Mouse (Mus musculus) neural tube, embryonic 11.5 days (tissue): ENCODE data around the gene Rock2. TPM values are rescaled to one million over a fixed set of nuclear protein-coding genes. Genes with fewer than 3 reads are reported as not detected.
A peak's percentile ranks its signal among the peaks of the same experiment; 100 is the strongest.

ENCODE experiments used
- ATAC-seq: fragments of 200-750 bp; cut with Nextera tagmentation; 2 replicates; pipeline ENCODE4 v1.8.0; 2017; ENCODE audit warnings: moderate number of reproducible peaks, mild to moderate bottlenecking, moderate TSS enrichment, moderate library complexity; ENCODE audit not compliant: insufficient read depth, low FRiP score, low TSS enrichment
- DNase-seq: peaks from one replicate; pipeline ENCODE4 v3.0.0-alpha.2; 2015; ENCODE audit warnings: low spot score
- H3K27ac ChIP-seq: fragments of 300-500 bp; sonication (generic); 2 replicates; pipeline ENCODE4 v1.5.1; 2014; ENCODE audit warnings: low read depth, mild to moderate bottlenecking, low read length
- H3K27me3 ChIP-seq: fragments of 300-500 bp; sonication (generic); 2 replicates; pipeline ENCODE4 v1.6.1; 2014; ENCODE audit warnings: mild to moderate bottlenecking, low read length, mixed read lengths; ENCODE audit not compliant: control insufficient read depth, insufficient read depth
- H3K36me3 ChIP-seq: fragments of 300-500 bp; sonication (generic); 2 replicates; pipeline ENCODE4 v1.6.1; 2014; ENCODE audit warnings: mild to moderate bottlenecking, low read length, moderate library complexity, mixed read lengths; ENCODE audit not compliant: control insufficient read depth, insufficient read depth
- H3K4me1 ChIP-seq: fragments of 300-500 bp; sonication (generic); 2 replicates; pipeline ENCODE4 v1.6.1; 2014; ENCODE audit warnings: low read length, mixed read lengths; ENCODE audit not compliant: control insufficient read depth, insufficient read depth
- H3K4me2 ChIP-seq: fragments of 300-500 bp; sonication (generic); 2 replicates; pipeline ENCODE4 v1.6.1; 2014; ENCODE audit warnings: low read depth, mild to moderate bottlenecking, moderate library complexity
- H3K4me3 ChIP-seq: fragments of 300-500 bp; sonication (generic); 2 replicates; pipeline ENCODE4 v1.5.1; 2014; ENCODE audit warnings: low read depth, low read length
- H3K9ac ChIP-seq: fragments of 300-500 bp; sonication (generic); 2 replicates; pipeline ENCODE4 v1.6.1; 2014; ENCODE audit warnings: mild to moderate bottlenecking, low read length
- H3K9me3 ChIP-seq: fragments of 300-500 bp; sonication (generic); 2 replicates; pipeline ENCODE4 v1.6.1; 2016; ENCODE audit warnings: low read length; ENCODE audit not compliant: control insufficient read depth
- WGBS: fragments of 180-500 bp; shearing (Covaris S2); extraction: QIAGEN DNeasy Blood & Tissue Kit; methylation state at CpG from one replicate; pipeline ENCODE4 v1.1.7; 2014; 5-methylcytosine and 5-hydroxymethylcytosine counted together
- polyA plus RNA-seq: library from polyadenylated mRNA; unstranded; fragments of >200 nt; fragmentation: Nextera tagmentation; extraction: Ambion mirVana; gene quantifications from 2 replicates; pipeline ENCODE4 v1.2.1, GENCODE M21; 2014

Rock2 gene
- polyA plus RNA-seq, 1 experiment from 2014 or later: 14.8 TPM

- ATAC-seq: no peak
- H3K9ac ChIP-seq: no peak overlapping the region
These were observed 129.9 kb downstream of the Rock2 start for GRCm38 (mm10) chr12:17024554-17025110.

GRCm38 (mm10) chr12:17032694-17033463 is 138.2 kb downstream of the Rock2 start:
- Histone ChIP-seq H3K9ac (no peak overlapping the region), H3K27ac (no peak overlapping the region), H3K36me3 (no peaks in the 10 kb centered on the region), H3K9me3 (0 out of 2 replicates have a peak, but pooled peaks cover 2% of the 10 kb centered on the region), H3K4me3 (no peak overlapping the region), H3K4me1 (no peaks in the 10 kb centered on the region), H3K4me2 (no peak overlapping the region), H3K27me3 (no peaks in the 10 kb centered on the region)
- ATAC-seq (peak; percentile 71), DNase-seq (peak; percentile 77)
- 43% methylated on average over 13 of the region's 13 CpGs for WGBS

More at GRCm38 (mm10) chr12:17024554-17025110, 129.9 kb downstream of the Rock2 start:
- Histone ChIP-seq H3K36me3 (no peaks in the 10 kb centered on the region), H3K9me3 (0 out of 2 replicates have a peak, but pooled peaks cover 2% of the 10 kb centered on the region), H3K4me2 (no peak overlapping the region), H3K4me3 (no peak overlapping the region), H3K27ac (no peak overlapping the region), H3K4me1 (no peaks in the 10 kb centered on the region), H3K27me3 (no peaks in the 10 kb centered on the region)
- WGBS: 92% methylated on average over 6 of the region's 6 CpGs
- DNase-seq: no peak

- Histone ChIP-seq H3K36me3 (no peaks in the 10 kb centered on the region), H3K27me3 (no peaks in the 10 kb centered on the region), H3K4me2 (no peak overlapping the region), H3K9me3 (no peaks in the 10 kb centered on the region), H3K9ac (no peak overlapping the region), H3K4me1 (no peaks in the 10 kb centered on the region), H3K4me3 (no peak overlapping the region), H3K27ac (no peak overlapping the region)
- 84% methylated on average over 9 of the region's 9 CpGs for WGBS
- DNase-seq (no peak), ATAC-seq (no peak)
These were observed 138.8 kb downstream of the Rock2 start for GRCm38 (mm10) chr12:17033464-17033841.

- no peaks in the 10 kb centered on the region for H3K27me3 ChIP-seq
- no peaks in the 10 kb centered on the region for H3K9me3 ChIP-seq
- H3K4me3 ChIP-seq: no peak overlapping the region
- WGBS: 64% methylated on average over 5 of the region's 5 CpGs
- H3K36me3 ChIP-seq: no peaks in the 10 kb centered on the region
- no peak for ATAC-seq
- H3K27ac ChIP-seq: no peak overlapping the region
- no peak overlapping the region for H3K9ac ChIP-seq
- no peak for DNase-seq
- no peaks in the 10 kb centered on the region for H3K4me1 ChIP-seq
- H3K4me2 ChIP-seq: no peak overlapping the region
These were observed 140.0 kb downstream of the Rock2 start for GRCm38 (mm10) chr12:17034671-17035070.

DNA sequence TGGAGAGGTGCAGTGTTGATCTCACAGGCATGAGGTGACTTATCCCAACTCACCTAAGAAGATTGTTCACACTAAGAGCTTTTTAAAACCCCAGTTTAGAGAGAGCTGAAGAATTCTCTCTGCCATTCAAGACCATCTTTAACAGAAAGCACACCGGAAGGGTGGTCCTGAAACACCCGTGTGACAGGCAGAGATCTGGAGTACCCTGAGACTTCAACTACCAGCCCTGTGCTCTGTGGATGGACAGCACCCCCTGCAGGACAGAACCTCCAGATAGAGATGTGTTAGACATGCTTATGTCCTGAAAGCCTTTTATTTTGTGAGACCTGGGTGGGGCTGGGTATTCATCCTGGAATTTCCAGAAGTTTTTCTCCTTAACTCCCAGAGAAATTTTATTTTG is 140.4 kb downstream of the Rock2 start:
- no peaks in the 10 kb centered on the region for H3K4me1 ChIP-seq
- H3K27ac ChIP-seq: no peak overlapping the region
- H3K27me3 ChIP-seq: no peaks in the 10 kb centered on the region
- DNase-seq (no peak), ATAC-seq (no peak)
- no peak overlapping the region for H3K4me3 ChIP-seq
- H3K9ac ChIP-seq: no peak overlapping the region
- H3K36me3 ChIP-seq: no peaks in the 10 kb centered on the region
- no peak overlapping the region for H3K4me2 ChIP-seq
- 62% methylated on average over 2 of the region's 2 CpGs for WGBS
- H3K9me3 ChIP-seq: no peaks in the 10 kb centered on the region

- Histone ChIP-seq H3K27me3 (no peaks in the 10 kb centered on the region), H3K27ac (no peak overlapping the region), H3K4me2 (no peak overlapping the region), H3K9ac (no peak overlapping the region), H3K4me3 (no peak overlapping the region), H3K9me3 (no peaks in the 10 kb centered on the region), H3K36me3 (no peaks in the 10 kb centered on the region), H3K4me1 (no peaks in the 10 kb centered on the region)
- WGBS: 69% methylated on average over 9 of the region's 9 CpGs
- ATAC-seq (no peak), DNase-seq (no peak)
These were observed 141.8 kb downstream of the Rock2 start for GRCm38 (mm10) chr12:17036532-17036931.

DNA sequence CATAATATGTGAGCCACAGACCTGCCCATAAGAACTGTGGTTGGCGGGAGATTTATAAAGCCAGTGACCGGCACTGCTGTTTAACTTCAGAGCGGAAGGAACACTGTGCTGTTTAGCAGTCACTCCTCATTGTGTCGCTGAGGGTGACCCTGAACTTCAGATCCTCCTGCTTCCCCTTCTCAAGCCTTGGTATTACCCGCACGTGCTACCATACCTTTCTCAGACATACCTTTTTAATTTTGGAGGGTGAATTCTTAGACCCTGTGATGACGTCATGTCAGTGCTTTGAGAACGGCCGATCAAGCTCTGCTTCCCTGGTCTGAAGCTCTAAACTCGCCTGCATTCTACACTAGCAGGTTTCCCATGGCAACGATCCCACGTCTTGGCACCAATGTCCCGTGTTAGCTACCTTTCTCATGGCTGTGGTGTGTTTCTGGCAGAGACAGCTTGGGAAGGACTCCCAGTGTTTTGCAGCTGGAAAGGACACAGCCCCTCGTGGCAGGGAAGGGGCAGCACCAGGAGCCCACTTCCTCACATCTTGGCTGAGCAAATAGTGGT is 142.4 kb downstream of the Rock2 start:
- H3K4me3 ChIP-seq: no peak overlapping the region
- H3K36me3 ChIP-seq: no peaks in the 10 kb centered on the region
- DNase-seq (no peak), ATAC-seq (no peak)
- no peaks in the 10 kb centered on the region for H3K9me3 ChIP-seq
- WGBS: 72% methylated on average over 14 of the region's 14 CpGs
- no peaks in the 10 kb centered on the region for H3K27me3 ChIP-seq
- H3K4me1 ChIP-seq: no peaks in the 10 kb centered on the region
- H3K27ac ChIP-seq: no peak overlapping the region
- no peak overlapping the region for H3K4me2 ChIP-seq
- no peak overlapping the region for H3K9ac ChIP-seq
